Mouse (Mus musculus): ENCODE data around the gene Sdf2.

GRCm38 (mm10) chr11:78262550-78262949, 17.0 kb downstream of the Sdf2 start:
- TF ChIP-seq CTCF (IDR thresholded peaks at IDR 0.05), result peak; percentile 78
- TF ChIP-seq EP300 (IDR thresholded peaks at IDR 0.05), result no peak
